Mouse (Mus musculus) heart, postnatal 0 days (tissue): ENCODE data around the gene Per1. TPM values are rescaled to one million over a fixed set of nuclear protein-coding genes. Genes with fewer than 3 reads are reported as not detected.

Experiments used
- ATAC-seq: fragments of 200-750 bp; cut with Nextera tagmentation; 2 replicates; pipeline ENCODE4 v1.8.0; 2017; ENCODE audit warnings: low read depth, moderate number of reproducible peaks, moderate library complexity; ENCODE audit not compliant: insufficient read depth
- DNase-seq: peaks from one replicate; pipeline ENCODE4 v3.0.0-alpha.2; 2016; ENCODE audit warnings: low spot score
- H3K27ac ChIP-seq: fragments of 300-500 bp; sonication (generic); 2 replicates; pipeline ENCODE4 v1.5.1; 2014; ENCODE audit warnings: low read depth, mild to moderate bottlenecking
- H3K27me3 ChIP-seq: fragments of 300-500 bp; sonication (generic); 2 replicates; pipeline ENCODE4 v1.6.1; 2014; ENCODE audit warnings: low read length, mixed read lengths; ENCODE audit not compliant: control insufficient read depth, insufficient read depth
- H3K36me3 ChIP-seq: fragments of 300-500 bp; sonication (generic); replicated peaks from 2 replicates; pipeline ENCODE4 v1.6.1; 2014; ENCODE audit warnings: low read length, mixed read lengths; ENCODE audit not compliant: control insufficient read depth, insufficient read depth
- H3K4me1 ChIP-seq: fragments of 300-500 bp; sonication (generic); 2 replicates; pipeline ENCODE4 v1.6.1; 2014; ENCODE audit warnings: antibody characterized with exemption; ENCODE audit not compliant: control insufficient read depth, insufficient read depth
- H3K4me2 ChIP-seq: fragments of 300-500 bp; sonication (generic); 2 replicates; pipeline ENCODE4 v1.6.1; 2014; ENCODE audit warnings: low read depth, mild to moderate bottlenecking, low read length, moderate library complexity
- H3K4me3 ChIP-seq: fragments of 300-500 bp; sonication (generic); 2 replicates; pipeline ENCODE4 v1.5.1; 2014; ENCODE audit warnings: low read depth, low read length
- H3K9ac ChIP-seq: fragments of 300-500 bp; sonication (generic); replicated peaks from 2 replicates; pipeline ENCODE4 v1.6.1; 2014; ENCODE audit warnings: low read depth, low read length, mixed read lengths
- H3K9me3 ChIP-seq: fragments of 300-500 bp; sonication (generic); replicated peaks from 2 replicates; pipeline ENCODE4 v1.6.1; 2016; ENCODE audit warnings: low read length; ENCODE audit not compliant: control insufficient read depth
- CTCF ChIP-seq: IDR thresholded peaks from 2 replicates; pipeline ENCODE4 v1.5.1; 2016; ENCODE audit warnings: antibody characterized with exemption, control low read depth, low read depth
- EP300 ChIP-seq: IDR thresholded peaks from 2 replicates; pipeline ENCODE4 v1.6.1; 2016; ENCODE audit warnings: antibody characterized with exemption, low read depth
- WGBS: fragments of 180-500 bp; shearing (Covaris S2); extraction: QIAGEN DNeasy Blood & Tissue Kit; methylation state at CpG from one replicate; pipeline ENCODE4 v1.1.7; 2014; 5-methylcytosine and 5-hydroxymethylcytosine counted together
- polyA plus RNA-seq: library from polyadenylated mRNA; unstranded; fragments of >200 nt; fragmentation: Nextera tagmentation; extraction: Ambion mirVana; gene quantifications from 2 replicates; pipeline ENCODE4 v1.2.1, GENCODE M21; 2015
- total RNA-seq: library from RNA; depleted of rRNA; stranded (reverse); fragments of >200 nt; gene quantifications from 2 replicates; pipeline ENCODE4 v1.2.3, GENCODE M21; 2014; ENCODE audit warnings: low replicate concordance

Gene Per1
- total and polyA plus RNA-seq, 2 experiments from 2014 or later = 8.1 to 76.8 TPM

GRCm38 (mm10) chr11:69072234-69072633 is 22.8 kb upstream of the Per1 start:
- H3K4me3 ChIP-seq = no peak overlapping the region
- TF ChIP-seq CTCF (no peak), EP300 (no peak)
- H3K9me3 ChIP-seq = no peaks in the 10 kb centered on the region
- peak overlapping the region; percentile 58 for H3K4me2 ChIP-seq
- no peaks in the 10 kb centered on the region for H3K36me3 ChIP-seq
- DNase-seq (no peak), ATAC-seq (no peak)
- WGBS = 87% methylated on average over 11 of the region's 11 CpGs
- peak overlapping the region; percentile 93; the same call in 1 of the 2 replicates for H3K27ac ChIP-seq
- peak overlapping the region; percentile 68; the same call in 1 of the 2 replicates for H3K9ac ChIP-seq
- H3K27me3 ChIP-seq = no peaks in the 10 kb centered on the region
- H3K4me1 ChIP-seq = peaks cover 20% of the 10 kb centered on the region

- Histone ChIP-seq H3K27me3 (no peaks in the 10 kb centered on the region), H3K9me3 (no peaks in the 10 kb centered on the region), H3K4me2 (peak overlapping the region; percentile 58), H3K9ac (peak overlapping the region; percentile 68; the same call in 1 of the 2 replicates), H3K4me3 (peak overlapping the region; percentile 33), H3K36me3 (no peaks in the 10 kb centered on the region), H3K27ac (peak overlapping the region; percentile 93), H3K4me1 (peaks cover 16% of the 10 kb centered on the region)
- DNase-seq (no peak), ATAC-seq (no peak)
- no peak; the same call in 1 of the 2 replicates for TF ChIP-seq EP300
- TF ChIP-seq CTCF = no peak
- WGBS = 11% methylated on average over 9 of the region's 9 CpGs
These were observed 22.4 kb upstream of the Per1 start for GRCm38 (mm10) chr11:69072666-69073064.

DNA sequence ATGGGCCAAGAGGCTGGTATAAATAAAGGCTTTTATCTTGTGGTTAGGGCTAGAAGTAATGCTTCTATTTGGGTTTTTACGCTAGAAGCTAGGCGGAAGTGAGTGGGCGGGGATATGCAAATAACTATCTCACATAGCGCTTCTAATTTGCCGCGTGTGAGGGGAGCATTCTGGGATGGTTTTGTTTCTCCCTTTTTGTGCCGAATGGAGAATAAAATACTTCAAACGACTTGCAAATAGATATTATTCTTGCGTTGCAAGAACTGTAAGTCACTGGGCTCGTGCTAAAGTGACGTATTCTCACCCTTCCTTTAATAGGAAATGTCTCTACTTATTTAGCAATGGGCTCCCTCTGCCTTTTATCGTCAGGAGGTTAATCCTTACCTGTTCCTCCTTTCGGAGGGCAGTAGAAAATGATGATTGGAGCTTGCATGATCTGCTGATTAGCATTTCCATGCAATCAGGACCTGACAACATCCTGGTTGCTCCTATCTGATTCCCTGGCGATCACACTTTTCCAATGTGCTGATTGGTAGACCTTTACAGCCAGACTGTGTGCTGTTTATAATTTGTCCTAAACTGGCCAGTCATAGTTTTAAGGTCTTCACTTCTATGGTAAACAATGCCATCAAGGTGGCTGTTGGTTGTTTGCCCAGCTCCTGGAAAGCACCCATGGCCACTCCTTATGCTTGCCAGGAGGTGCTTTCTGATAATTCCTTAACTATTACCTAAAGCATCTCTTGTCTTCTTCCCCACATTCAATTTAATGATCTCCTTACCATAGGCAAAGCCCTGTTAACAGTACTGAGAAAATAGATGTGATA is 21.7 kb upstream of the Per1 start:
- H3K36me3 ChIP-seq = no peaks in the 10 kb centered on the region
- peak overlapping the region; percentile 68 for H3K9ac ChIP-seq
- no peaks in the 10 kb centered on the region for H3K27me3 ChIP-seq
- TF ChIP-seq EP300 (peak; percentile 81), CTCF (no peak)
- ATAC-seq = peak; percentile 65
- H3K4me3 ChIP-seq = peak overlapping the region; percentile 33
- H3K9me3 ChIP-seq = no peaks in the 10 kb centered on the region
- H3K4me1 ChIP-seq = peaks cover 14% of the 10 kb centered on the region; the same call in 1 of the 2 replicates
- under 1% methylated on average over 14 of the region's 14 CpGs for WGBS
- H3K4me2 ChIP-seq = peak overlapping the region; percentile 58
- DNase-seq = peak; percentile 91
- peak overlapping the region; percentile 93 for H3K27ac ChIP-seq

DNA sequence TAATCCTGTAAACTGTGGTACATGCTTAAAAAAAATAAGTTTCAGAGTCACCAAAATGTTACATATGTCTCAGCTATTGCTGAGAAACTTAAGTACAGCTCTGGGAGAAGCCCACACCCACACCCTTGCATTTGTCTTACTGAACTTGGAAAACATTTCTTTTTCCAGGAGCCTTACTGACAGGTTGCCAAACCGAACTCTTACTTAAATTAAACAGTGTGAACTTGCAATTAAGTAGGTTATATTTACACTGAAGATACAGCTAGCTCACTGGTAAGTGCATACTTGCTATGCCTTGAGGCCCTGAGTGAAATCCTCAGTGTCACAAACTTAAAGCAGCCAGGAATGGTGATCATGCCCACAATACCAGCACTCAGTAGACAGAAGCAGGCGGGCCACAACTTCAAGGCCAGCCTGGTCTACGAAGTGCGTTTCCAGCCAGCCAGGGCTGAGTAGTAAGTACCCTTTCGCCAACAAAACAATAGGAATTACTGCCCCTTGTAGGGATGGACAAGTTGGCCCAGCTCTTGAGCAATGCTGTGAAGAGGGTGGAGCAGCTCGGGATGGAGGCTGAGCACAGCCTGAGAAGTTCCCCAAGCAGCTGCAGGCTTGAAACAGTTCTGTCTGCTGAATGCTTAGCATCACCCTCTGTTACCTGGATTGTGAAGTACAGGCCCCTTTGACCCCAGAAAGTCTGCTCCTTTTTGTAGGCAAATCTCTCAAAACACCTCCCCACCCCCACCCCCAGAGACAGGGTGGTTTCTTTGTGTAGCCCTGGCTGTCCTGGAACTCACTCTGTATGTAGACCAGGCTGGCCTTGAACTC is 20.9 kb upstream of the Per1 start:
- no peak overlapping the region for H3K4me2 ChIP-seq

DNA sequence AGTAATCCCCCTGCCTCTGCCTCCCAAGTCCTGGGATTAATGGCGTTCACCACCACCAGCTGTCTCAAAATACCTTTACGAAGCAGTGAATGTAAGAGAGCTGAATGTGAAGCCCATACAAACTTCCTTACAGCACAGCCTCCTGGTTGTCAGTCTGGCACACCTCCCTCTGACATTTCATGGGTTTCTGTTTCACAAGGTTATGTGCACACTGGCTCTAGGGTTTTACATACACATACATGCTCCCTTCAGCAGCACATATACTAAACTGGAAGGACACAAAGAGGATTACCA is 20.3 kb upstream of the Per1 start:
- no peak overlapping the region for H3K9ac ChIP-seq
- 55% methylated on average over 2 of the region's 2 CpGs for WGBS
- H3K27me3 ChIP-seq = no peaks in the 10 kb centered on the region
- H3K4me1 ChIP-seq = peaks cover 14% of the 10 kb centered on the region; the same call in 1 of the 2 replicates
- H3K27ac ChIP-seq = no peak overlapping the region; the same call in 1 of the 2 replicates
- TF ChIP-seq CTCF (no peak), EP300 (no peak)
- H3K36me3 ChIP-seq = no peaks in the 10 kb centered on the region
- no peaks in the 10 kb centered on the region for H3K9me3 ChIP-seq
- H3K4me2 ChIP-seq = no peak overlapping the region
- DNase-seq = no peak
- ATAC-seq = no peak
- no peak overlapping the region for H3K4me3 ChIP-seq

More for the DNA sequence above, 20.9 kb upstream of the Per1 start:
- WGBS = 49% methylated on average over 6 of the region's 6 CpGs
- Histone ChIP-seq H3K4me3 (no peak overlapping the region), H3K27ac (peak overlapping the region; percentile 93), H3K27me3 (no peaks in the 10 kb centered on the region), H3K9ac (no peak overlapping the region), H3K9me3 (no peaks in the 10 kb centered on the region), H3K4me1 (peaks cover 14% of the 10 kb centered on the region; the same call in 1 of the 2 replicates), H3K36me3 (no peaks in the 10 kb centered on the region)
- ATAC-seq (no peak), DNase-seq (peak; percentile 29)
- TF ChIP-seq CTCF (no peak), EP300 (no peak)
